Mouse (Mus musculus): Measurements from ENCODE around the gene Atg9b.
"Not testable (repeated sequence)": the region's sequence is repeated elsewhere in the genome, so short reads cannot be mapped to it uniquely, and the experiment has no call there.

DNA sequence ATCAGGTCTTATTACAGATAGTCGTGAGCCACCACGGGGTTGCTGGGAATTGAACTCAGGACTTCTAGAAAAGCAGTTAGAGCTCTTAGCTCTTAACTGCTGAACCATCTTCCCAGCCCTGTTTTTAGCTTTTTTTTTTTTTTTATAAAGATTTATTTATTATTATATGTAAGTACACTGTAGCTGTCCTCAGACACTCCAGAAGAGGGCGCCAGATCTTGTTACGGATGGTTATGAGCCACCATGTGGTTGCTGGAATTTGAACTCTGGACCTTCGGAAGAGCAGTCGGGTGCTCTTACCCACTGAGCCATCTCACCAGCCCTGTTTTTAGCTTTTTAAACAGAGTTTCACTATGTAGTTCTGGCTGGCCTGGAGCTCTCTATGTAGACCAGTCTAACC, 4.3 kb upstream of the Atg9b start:
- TF ChIP-seq CTCF (IDR thresholded peaks at IDR 0.05; ENCODE audit: borderline replicate concordance, insufficient read depth, low read length); POLR2A (IDR thresholded peaks at IDR 0.05; ENCODE audit: low read depth, low read length): not testable (repeated sequence)

All from embryonic fibroblast, embryonic 13.5 days (primary cell).